Mouse (Mus musculus): ENCODE results near the gene Fyttd1.
"Not testable (repeated sequence)": the region's sequence is repeated elsewhere in the genome, so short reads cannot be mapped to it uniquely, and the experiment has no call there.

Fyttd1 gene

GRCm38 (mm10) chr16:32878972-32879926, 1.9 kb downstream of the Fyttd1 start:
- DNase-seq (ENCODE audit: low spot score), result no peak

GRCm38 (mm10) chr16:32881538-32881937, 4.2 kb downstream of the Fyttd1 start:
- DNase-seq (ENCODE audit: low spot score), result no peak

GRCm38 (mm10) chr16:32887996-32888395, 10.7 kb downstream of the Fyttd1 start:
- no peak for DNase-seq (ENCODE audit: low spot score)

- no peak for DNase-seq (ENCODE audit: low spot score)
Measured at GRCm38 (mm10) chr16:32889881-32890280, 12.6 kb downstream of the Fyttd1 start.

- DNase-seq (ENCODE audit: low spot score), result no peak
Measured at GRCm38 (mm10) chr16:32896126-32896525, 18.8 kb downstream of the Fyttd1 start.

- DNase-seq (ENCODE audit: low spot score), result no peak
Measured at GRCm38 (mm10) chr16:32901360-32902050, 24.2 kb downstream of the Fyttd1 start.

- no peak for DNase-seq (ENCODE audit: low spot score)
Measured at GRCm38 (mm10) chr16:32902051-32902428, 24.7 kb downstream of the Fyttd1 start.

- no peak for DNase-seq (ENCODE audit: low spot score)
Measured at GRCm38 (mm10) chr16:32906186-32906585, 28.9 kb downstream of the Fyttd1 start.

GRCm38 (mm10) chr16:32906727-32907126, 29.4 kb downstream of the Fyttd1 start:
- no peak for DNase-seq (ENCODE audit: low spot score)

- DNase-seq (ENCODE audit: low spot score), result no peak
Measured at GRCm38 (mm10) chr16:32913212-32913611, 35.9 kb downstream of the Fyttd1 start.

GRCm38 (mm10) chr16:32913937-32914881, 36.9 kb downstream of the Fyttd1 start, which contains the start of gene Lrch3:
Lrch3 (plus strand) TSS chr16:32914100.
- peak; percentile 89 for DNase-seq (ENCODE audit: low spot score)

- DNase-seq (ENCODE audit: low spot score), result peak; percentile 26
Measured at GRCm38 (mm10) chr16:32915292-32916068, 38.2 kb downstream of the Fyttd1 start.

GRCm38 (mm10) chr16:32926629-32927028, 49.3 kb downstream of the Fyttd1 start:
- DNase-seq (ENCODE audit: low spot score), result not testable (repeated sequence)

GRCm38 (mm10) chr16:32927044-32927443, 49.7 kb downstream of the Fyttd1 start:
- no peak for DNase-seq (ENCODE audit: low spot score)

- no peak for DNase-seq (ENCODE audit: low spot score)
Measured at GRCm38 (mm10) chr16:32929918-32930317, 52.6 kb downstream of the Fyttd1 start.

GRCm38 (mm10) chr16:32934470-32934869, 57.2 kb downstream of the Fyttd1 start:
- no peak for DNase-seq (ENCODE audit: low spot score)

GRCm38 (mm10) chr16:32935088-32935487, 57.8 kb downstream of the Fyttd1 start:
- no peak for DNase-seq (ENCODE audit: low spot score)

- no peak for DNase-seq (ENCODE audit: low spot score)
Measured at GRCm38 (mm10) chr16:32937358-32937757, 60.1 kb downstream of the Fyttd1 start.

GRCm38 (mm10) chr16:32939301-32939700, 62.0 kb downstream of the Fyttd1 start:
- not testable (repeated sequence) for DNase-seq (ENCODE audit: low spot score)

GRCm38 (mm10) chr16:32939716-32940115, 62.4 kb downstream of the Fyttd1 start:
- DNase-seq (ENCODE audit: low spot score), result not testable (repeated sequence)

GRCm38 (mm10) chr16:32941226-32941625, 63.9 kb downstream of the Fyttd1 start:
- not testable (repeated sequence) for DNase-seq (ENCODE audit: low spot score)
